Mouse (Mus musculus) cerebellum, adult 18-20 months (tissue): ENCODE results near the gene Crhr1.

Experiments
- DNase-seq, 2 experiments: peaks; one replicate each; pipeline ENCODE4 v3.0.0; 2021

Gene Crhr1

GRCm38 (mm10) chr11:104132580-104133441, at the start of gene Crhr1:
Gene Crhr1, plus strand, starts transcription at chr11:104132855.
- DNase-seq = peak; percentile 90 to 97

- DNase-seq = peak in 1 of 2 experiments; percentile 22
Measured at GRCm38 (mm10) chr11:104083248-104083647, 49.4 kb upstream of the Crhr1 start.

GRCm38 (mm10) chr11:104083716-104084115, 48.9 kb upstream of the Crhr1 start:
- no peak for DNase-seq

GRCm38 (mm10) chr11:104088519-104088918, 44.1 kb upstream of the Crhr1 start:
- no peak for DNase-seq

GRCm38 (mm10) chr11:104090769-104091168, 41.9 kb upstream of the Crhr1 start:
- no peak for DNase-seq

GRCm38 (mm10) chr11:104095151-104095550, 37.5 kb upstream of the Crhr1 start:
- DNase-seq = no peak

GRCm38 (mm10) chr11:104096536-104096935, 36.1 kb upstream of the Crhr1 start:
- DNase-seq = no peak

GRCm38 (mm10) chr11:104099542-104099941, 33.1 kb upstream of the Crhr1 start:
- DNase-seq = no peak

GRCm38 (mm10) chr11:104102641-104103040, 30.0 kb upstream of the Crhr1 start:
- DNase-seq = no peak

GRCm38 (mm10) chr11:104106329-104106728, 26.3 kb upstream of the Crhr1 start:
- DNase-seq = peak in 1 of 2 experiments; percentile 33

- DNase-seq = no peak
Measured at GRCm38 (mm10) chr11:104106969-104107368, 25.7 kb upstream of the Crhr1 start.

GRCm38 (mm10) chr11:104110366-104110765, 22.3 kb upstream of the Crhr1 start:
- peak; percentile 71 for DNase-seq

- DNase-seq = no peak
Measured at GRCm38 (mm10) chr11:104111851-104112250, 20.8 kb upstream of the Crhr1 start.

GRCm38 (mm10) chr11:104113699-104114098, 19.0 kb upstream of the Crhr1 start:
- no peak for DNase-seq

GRCm38 (mm10) chr11:104114690-104115089, 18.0 kb upstream of the Crhr1 start:
- DNase-seq = no peak

GRCm38 (mm10) chr11:104118356-104118755, 14.3 kb upstream of the Crhr1 start:
- no peak for DNase-seq

- peak; percentile 33 to 35 for DNase-seq
Measured at GRCm38 (mm10) chr11:104122966-104123365, 9.7 kb upstream of the Crhr1 start.

- no peak for DNase-seq
Measured at GRCm38 (mm10) chr11:104123479-104123878, 9.2 kb upstream of the Crhr1 start.

- peak; percentile 85 to 89 for DNase-seq
Measured at GRCm38 (mm10) chr11:104124582-104124981, 8.1 kb upstream of the Crhr1 start.

GRCm38 (mm10) chr11:104129466-104129865, 3.2 kb upstream of the Crhr1 start:
- DNase-seq = no peak

GRCm38 (mm10) chr11:104130721-104131647, 1.7 kb upstream of the Crhr1 start:
- DNase-seq = peak in 1 of 2 experiments; percentile 28

- peak; percentile 91 to 94 for DNase-seq
Measured at GRCm38 (mm10) chr11:104131756-104132155, 899 bp upstream of the Crhr1 start.

- DNase-seq = peak; percentile 49 to 71
Measured at GRCm38 (mm10) chr11:104133442-104133983, 858 bp downstream of the Crhr1 start.
